Mouse (Mus musculus): ENCODE results near the gene Kxd1. TPM values are rescaled to one million over a fixed set of nuclear protein-coding genes. Genes with fewer than 3 reads are reported as not detected.

The Kxd1 gene
- polyA plus RNA-seq, 1 experiment from 2014 or later: 81.4 TPM

DNA sequence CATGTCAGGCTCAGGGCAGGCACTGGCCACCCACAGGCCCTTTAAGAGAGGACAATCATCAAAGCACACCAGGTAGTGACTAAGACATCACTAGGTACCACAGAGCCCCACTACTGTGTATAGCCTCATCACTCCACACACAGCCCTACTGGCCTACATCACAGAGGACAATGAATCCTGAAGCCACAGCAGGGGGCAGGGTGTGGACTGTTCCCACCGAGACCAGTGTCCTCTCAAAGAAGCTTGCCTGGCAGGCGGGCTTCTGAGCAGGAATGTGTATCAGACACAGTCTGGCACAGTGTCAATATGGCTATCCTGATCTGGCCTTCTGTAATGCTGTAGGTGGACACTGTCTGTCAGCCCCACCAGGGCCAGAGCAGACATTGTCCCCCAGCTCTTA is 57.8 kb downstream of the Kxd1 start:
- no peak for ATAC-seq
- DNase-seq (ENCODE audit: low read depth, low spot score): no peak
- H3K27me3 ChIP-seq: no peaks in the 10 kb centered on the region
- CTCF ChIA-PET: no interaction called here
- TF ChIP-seq CTCF (IDR thresholded peaks at IDR 0.05): no peak
- in situ Hi-C loops (cut with MboI; ENCODE audit: low pct_unique_long_range_greater_than_20kb): no loop called here
- POLR2A ChIA-PET: interaction anchor here (1.1 kb wide), 1 partner anchor 26 kb away, joined by 3 read pairs; no protein-coding TSS in a partner anchor

DNA sequence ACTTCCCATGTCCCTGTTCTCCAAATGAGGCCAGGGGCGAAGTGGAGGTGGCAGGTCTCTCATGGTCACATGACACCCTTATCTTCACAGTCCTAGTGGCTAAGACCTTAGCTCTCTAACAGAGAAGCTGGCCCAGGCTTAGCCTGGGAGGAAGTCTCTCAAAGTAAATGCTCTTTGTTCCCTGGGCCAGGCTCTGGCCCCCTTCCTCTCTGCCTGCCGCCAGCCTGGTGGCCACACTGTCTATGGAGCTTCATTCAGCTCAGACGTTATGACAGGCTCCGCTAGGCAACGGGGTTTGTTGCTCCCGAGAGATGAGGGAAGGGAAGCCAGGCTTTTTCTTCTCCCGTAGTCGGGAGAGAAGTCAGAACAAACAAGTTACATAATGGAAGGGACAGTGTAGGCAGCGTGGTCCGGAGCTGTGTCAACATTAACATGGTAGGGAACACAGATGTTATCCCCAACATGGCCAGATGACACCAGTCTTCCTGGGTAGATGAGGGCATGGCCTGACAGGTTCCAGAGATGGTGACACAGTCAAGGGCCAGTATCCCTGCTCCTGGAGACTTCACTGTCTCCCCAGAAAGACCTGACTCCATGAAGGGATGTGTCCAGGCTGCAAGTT is 58.4 kb downstream of the Kxd1 start:
- DNase-seq (ENCODE audit: low read depth, low spot score): no peak
- ATAC-seq: no peak

DNA sequence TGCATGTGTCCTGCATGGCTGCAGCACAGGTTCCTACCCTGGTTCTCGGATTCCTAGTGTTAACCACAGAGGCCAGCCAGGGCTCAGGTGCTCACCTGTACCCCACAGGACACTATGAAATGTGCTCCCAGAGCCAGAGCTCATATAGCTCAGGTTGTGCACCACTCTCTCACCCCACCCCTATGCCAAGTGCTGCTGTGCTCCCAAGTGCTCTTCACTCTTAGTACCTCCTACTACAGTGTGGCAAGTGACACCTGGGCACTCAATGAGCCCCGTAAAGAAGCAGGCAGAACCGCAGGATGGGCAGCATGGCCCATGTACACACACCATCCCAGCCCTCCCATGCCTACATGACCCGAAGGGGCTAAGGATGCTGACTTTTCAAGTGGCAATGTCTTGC is 59.0 kb downstream of the Kxd1 start:
- no peak for ATAC-seq
- TF ChIP-seq CTCF (IDR thresholded peaks at IDR 0.05): no peak
- in situ Hi-C loops (cut with MboI; ENCODE audit: low pct_unique_long_range_greater_than_20kb): no loop called here
- DNase-seq (ENCODE audit: low read depth, low spot score): no peak
- ChIA-PET CTCF (no interaction called here), POLR2A (no interaction called here)
- no peaks in the 10 kb centered on the region for H3K27me3 ChIP-seq

More for the DNA sequence above, 58.4 kb downstream of the Kxd1 start:
- no peak for TF ChIP-seq CTCF (IDR thresholded peaks at IDR 0.05)
- CTCF ChIA-PET: no interaction called here
- H3K27me3 ChIP-seq: no peaks in the 10 kb centered on the region
- in situ Hi-C loops (cut with MboI; ENCODE audit: low pct_unique_long_range_greater_than_20kb): no loop called here
- POLR2A ChIA-PET: no interaction called here

DNA sequence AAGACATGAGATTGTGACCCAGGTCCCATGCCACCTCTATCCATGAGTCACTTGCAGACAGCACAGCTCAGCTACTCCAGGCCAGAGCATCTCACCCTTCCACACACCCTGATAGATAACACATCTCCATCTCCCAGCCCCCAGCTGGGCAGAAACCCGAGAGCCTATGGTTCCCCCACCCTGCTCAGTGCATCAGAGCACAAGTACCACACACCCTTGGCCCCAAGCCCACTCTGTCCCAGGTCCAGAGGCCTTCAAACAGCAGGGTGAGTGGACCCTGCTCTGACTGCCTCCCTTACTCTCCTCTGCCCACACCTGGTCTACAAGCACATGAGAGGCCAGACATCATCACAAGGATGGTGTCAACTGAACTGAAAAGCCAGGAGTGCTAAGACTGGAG is 59.8 kb downstream of the Kxd1 start:
- ChIA-PET POLR2A (no interaction called here), CTCF (interaction anchor here (0.7 kb wide), 1 partner anchor 26 kb away, joined by 3 read pairs; no protein-coding TSS in a partner anchor)
- H3K27me3 ChIP-seq: no peaks in the 10 kb centered on the region
- no peak for TF ChIP-seq CTCF (IDR thresholded peaks at IDR 0.05)
- ATAC-seq (no peak), DNase-seq (ENCODE audit: low read depth, low spot score) (no peak)
- in situ Hi-C loops (cut with MboI; ENCODE audit: low pct_unique_long_range_greater_than_20kb): no loop called here

DNA sequence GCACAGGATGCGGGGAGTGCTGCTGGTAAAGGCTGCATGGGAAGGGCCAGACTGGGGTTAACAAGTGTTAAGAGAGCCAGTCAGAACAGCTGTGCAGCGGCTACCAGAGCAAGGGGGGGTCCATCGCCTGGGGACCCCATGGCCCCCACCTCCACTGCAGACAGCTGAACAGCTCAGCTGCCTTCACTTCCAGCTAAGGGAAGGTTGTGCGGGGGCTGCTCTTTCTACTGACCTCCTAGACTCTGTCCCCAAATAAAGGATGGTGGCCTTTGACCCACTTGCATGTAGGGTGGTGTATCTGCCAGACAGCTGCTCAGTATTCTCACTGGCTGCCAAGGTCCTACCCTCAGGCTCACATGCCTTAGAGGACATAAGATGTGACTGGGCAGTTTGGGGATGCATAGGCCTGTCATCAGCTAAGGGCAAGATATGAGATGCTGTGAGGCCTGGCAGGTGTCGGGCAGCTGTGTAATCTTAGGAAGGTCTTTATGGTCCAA is 60.5 kb downstream of the Kxd1 start:
- DNase-seq (ENCODE audit: low read depth, low spot score) (no peak), ATAC-seq (no peak)
- in situ Hi-C loops (cut with MboI; ENCODE audit: low pct_unique_long_range_greater_than_20kb): no loop called here
- H3K27me3 ChIP-seq: no peaks in the 10 kb centered on the region
- CTCF ChIA-PET: interaction anchor here (0.7 kb wide), 2 partner anchors 24 to 25 kb away, joined by 3 read pairs; no protein-coding TSS in a partner anchor
- no peak for TF ChIP-seq CTCF (IDR thresholded peaks at IDR 0.05)
- POLR2A ChIA-PET: interaction anchor here (0.6 to 0.9 kb wide), 3 partner anchors 10 to 294 kb away, joined by 3 to 5 read pairs (median 3); no protein-coding TSS in a partner anchor

DNA sequence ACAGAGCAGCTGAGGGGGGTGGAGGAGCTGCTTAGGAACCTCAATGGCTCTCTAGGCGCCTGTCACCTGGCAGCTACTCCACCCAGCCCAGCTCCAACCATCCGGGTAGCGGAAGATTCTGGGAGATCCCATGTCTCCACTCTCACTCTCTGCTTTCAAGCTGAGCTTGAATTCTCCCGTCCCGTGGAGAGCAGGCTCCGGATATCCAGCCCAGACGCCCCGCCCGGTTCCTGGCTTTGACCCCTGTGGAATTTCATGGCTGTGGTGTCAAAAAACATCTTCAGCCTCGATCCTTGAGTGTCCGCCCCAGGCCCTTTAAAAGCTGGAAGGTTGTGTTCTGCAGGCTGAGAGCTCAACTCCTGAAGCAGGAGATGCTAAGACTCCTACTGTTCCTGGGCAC is 61.0 kb downstream of the Kxd1 start:
- in situ Hi-C loops (cut with MboI; ENCODE audit: low pct_unique_long_range_greater_than_20kb): no loop called here
- POLR2A ChIA-PET: interaction anchor here (0.6 to 0.9 kb wide), 3 partner anchors 9 to 294 kb away, joined by 3 read pairs; no protein-coding TSS in a partner anchor
- TF ChIP-seq CTCF (IDR thresholded peaks at IDR 0.05): no peak
- no peaks in the 10 kb centered on the region for H3K27me3 ChIP-seq
- ATAC-seq (no peak), DNase-seq (ENCODE audit: low read depth, low spot score) (no peak)
- CTCF ChIA-PET: interaction anchor here (0.7 kb wide), 1 partner anchor 23 kb away, joined by 3 read pairs; no protein-coding TSS in a partner anchor

DNA sequence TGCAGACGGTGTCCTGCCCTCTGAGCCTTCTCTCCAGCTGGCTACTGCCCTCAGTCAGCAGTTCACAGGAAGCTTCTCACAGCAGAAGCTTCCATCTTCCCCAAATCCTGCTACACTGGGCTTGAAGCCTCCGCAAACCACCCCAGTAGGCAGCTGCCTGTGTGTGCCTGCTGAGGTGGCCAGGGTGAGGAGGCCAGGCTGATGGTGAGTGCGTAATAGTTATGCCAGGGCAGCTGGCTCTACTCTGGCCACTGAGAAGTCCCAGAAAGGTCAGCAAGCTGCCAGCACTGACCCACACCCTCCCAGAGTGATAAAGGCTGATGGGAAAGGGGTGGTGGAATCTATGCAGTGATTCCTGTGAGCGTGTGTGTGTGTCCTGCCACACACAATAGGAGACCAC is 61.5 kb downstream of the Kxd1 start:
- no peak for DNase-seq (ENCODE audit: low read depth, low spot score)
- H3K27me3 ChIP-seq: no peaks in the 10 kb centered on the region
- no peak for TF ChIP-seq CTCF (IDR thresholded peaks at IDR 0.05)
- ChIA-PET POLR2A (interaction anchor here (0.6 kb wide), 2 partner anchors 34 to 114 kb away, joined by 3 read pairs; no protein-coding TSS in a partner anchor), CTCF (no interaction called here)
- ATAC-seq: no peak
- in situ Hi-C loops (cut with MboI; ENCODE audit: low pct_unique_long_range_greater_than_20kb): no loop called here

DNA sequence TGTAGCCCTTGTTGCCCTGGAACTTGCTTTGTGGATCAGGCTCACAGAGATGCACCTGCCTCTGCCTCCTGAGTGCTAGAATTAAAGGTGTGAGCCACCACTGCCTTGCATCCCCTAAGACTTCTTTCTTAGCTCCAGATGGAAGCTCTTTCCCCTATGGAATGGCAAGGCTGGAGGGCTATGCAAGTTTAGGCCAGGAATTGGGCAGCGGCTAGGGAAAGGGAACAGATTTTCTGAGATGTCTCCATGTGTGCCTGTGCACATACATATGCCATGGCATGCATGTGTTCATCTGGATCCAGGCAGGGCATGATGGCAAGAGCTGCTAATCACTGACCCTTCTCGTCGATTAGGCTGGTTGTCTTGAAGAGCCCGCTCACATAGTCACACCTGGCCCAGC is 62.1 kb downstream of the Kxd1 start:
- ChIA-PET CTCF (interaction anchor here (1.3 kb wide), 1 partner anchor 11 kb away, joined by 4 read pairs; no protein-coding TSS in a partner anchor), POLR2A (interaction anchor here (0.6 kb wide), 1 partner anchor 33 kb away, joined by 3 read pairs; no protein-coding TSS in a partner anchor)
- in situ Hi-C loops (cut with MboI; ENCODE audit: low pct_unique_long_range_greater_than_20kb): no loop called here
- DNase-seq (ENCODE audit: low read depth, low spot score): no peak
- H3K27me3 ChIP-seq: no peaks in the 10 kb centered on the region
- ATAC-seq: no peak
- no peak for TF ChIP-seq CTCF (IDR thresholded peaks at IDR 0.05)

DNA sequence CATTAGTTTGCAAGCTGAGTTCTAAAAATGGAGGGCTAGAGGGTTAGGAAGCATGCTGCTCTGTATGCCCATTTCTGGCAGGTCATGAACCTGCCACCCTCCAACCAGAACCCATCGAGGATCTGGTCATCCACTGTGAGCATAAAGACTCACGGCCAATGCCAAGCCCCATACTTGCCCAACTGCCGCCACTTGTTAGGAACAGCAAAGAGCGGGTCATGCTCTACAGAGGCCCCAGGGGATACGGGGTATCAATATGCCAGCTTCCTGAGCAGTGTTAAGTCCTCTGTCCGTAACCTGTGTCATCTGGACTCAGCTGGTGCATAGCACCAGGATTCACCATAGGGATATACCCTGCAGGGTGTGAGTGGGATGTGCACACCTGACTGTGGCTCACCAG is 63.6 kb downstream of the Kxd1 start:
- in situ Hi-C loops (cut with MboI; ENCODE audit: low pct_unique_long_range_greater_than_20kb): no loop called here
- TF ChIP-seq CTCF (IDR thresholded peaks at IDR 0.05): no peak
- ChIA-PET CTCF (interaction anchor here (1.3 kb wide), 1 partner anchor 10 kb away, joined by 4 read pairs; no protein-coding TSS in a partner anchor), POLR2A (no interaction called here)
- no peaks in the 10 kb centered on the region for H3K27me3 ChIP-seq
- DNase-seq (ENCODE audit: low read depth, low spot score) (no peak), ATAC-seq (no peak)

DNA sequence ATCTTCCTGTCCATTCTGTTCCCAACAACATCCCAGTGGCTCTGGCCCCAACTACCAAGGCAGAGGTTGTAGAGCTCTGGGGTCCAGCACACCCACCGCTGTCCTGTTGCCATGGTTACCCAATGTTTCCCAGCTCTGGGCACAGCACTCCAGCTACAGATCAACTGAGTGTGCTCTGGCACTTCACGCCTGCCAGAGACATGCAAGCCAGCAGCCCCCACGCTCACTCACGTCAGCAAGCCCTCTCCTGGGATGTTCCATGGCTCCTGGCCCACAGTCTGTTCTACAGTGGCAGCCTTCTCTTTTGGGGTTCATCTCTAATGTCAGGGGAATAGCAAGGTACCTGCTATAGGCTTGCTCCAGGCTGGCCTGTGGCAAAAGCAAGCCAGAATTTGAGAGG is 64.5 kb downstream of the Kxd1 start:
- ChIA-PET POLR2A (interaction anchor here (1.1 kb wide), 1 partner anchor 31 kb away, joined by 4 read pairs; no protein-coding TSS in a partner anchor), CTCF (no interaction called here)
- H3K27me3 ChIP-seq: no peaks in the 10 kb centered on the region
- DNase-seq (ENCODE audit: low read depth, low spot score) (no peak), ATAC-seq (no peak)
- TF ChIP-seq CTCF (IDR thresholded peaks at IDR 0.05): no peak
- in situ Hi-C loops (cut with MboI; ENCODE audit: low pct_unique_long_range_greater_than_20kb): no loop called here

DNA sequence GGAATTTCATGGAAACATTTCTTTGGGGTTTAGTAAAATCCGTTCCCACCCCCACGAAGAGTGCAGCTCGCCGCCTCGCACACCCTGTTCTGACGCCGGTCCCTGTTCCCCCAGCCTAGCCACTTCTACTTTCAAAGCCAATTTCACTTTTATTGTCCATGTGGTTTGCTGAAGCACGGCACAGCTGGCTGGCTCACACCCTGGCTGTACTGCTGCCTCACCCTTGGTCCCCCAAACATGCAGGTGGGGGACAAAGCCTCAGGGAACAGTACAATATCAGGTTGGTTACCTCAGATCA is 65.3 kb downstream of the Kxd1 start:
- TF ChIP-seq CTCF (IDR thresholded peaks at IDR 0.05): no peak
- ChIA-PET CTCF (no interaction called here), POLR2A (interaction anchor here (1.1 kb wide), 1 partner anchor 31 kb away, joined by 4 read pairs; no protein-coding TSS in a partner anchor)
- H3K27me3 ChIP-seq: no peaks in the 10 kb centered on the region
- no peak for DNase-seq (ENCODE audit: low read depth, low spot score)
- in situ Hi-C loops (cut with MboI; ENCODE audit: low pct_unique_long_range_greater_than_20kb): no loop called here
- ATAC-seq: no peak
